Mouse (Mus musculus): Measurements from ENCODE around the gene Psip1.
"Not testable (repeated sequence)": the region's sequence is repeated elsewhere in the genome, so short reads cannot be mapped to it uniquely, and the experiment has no call there.

The Psip1 gene

DNA sequence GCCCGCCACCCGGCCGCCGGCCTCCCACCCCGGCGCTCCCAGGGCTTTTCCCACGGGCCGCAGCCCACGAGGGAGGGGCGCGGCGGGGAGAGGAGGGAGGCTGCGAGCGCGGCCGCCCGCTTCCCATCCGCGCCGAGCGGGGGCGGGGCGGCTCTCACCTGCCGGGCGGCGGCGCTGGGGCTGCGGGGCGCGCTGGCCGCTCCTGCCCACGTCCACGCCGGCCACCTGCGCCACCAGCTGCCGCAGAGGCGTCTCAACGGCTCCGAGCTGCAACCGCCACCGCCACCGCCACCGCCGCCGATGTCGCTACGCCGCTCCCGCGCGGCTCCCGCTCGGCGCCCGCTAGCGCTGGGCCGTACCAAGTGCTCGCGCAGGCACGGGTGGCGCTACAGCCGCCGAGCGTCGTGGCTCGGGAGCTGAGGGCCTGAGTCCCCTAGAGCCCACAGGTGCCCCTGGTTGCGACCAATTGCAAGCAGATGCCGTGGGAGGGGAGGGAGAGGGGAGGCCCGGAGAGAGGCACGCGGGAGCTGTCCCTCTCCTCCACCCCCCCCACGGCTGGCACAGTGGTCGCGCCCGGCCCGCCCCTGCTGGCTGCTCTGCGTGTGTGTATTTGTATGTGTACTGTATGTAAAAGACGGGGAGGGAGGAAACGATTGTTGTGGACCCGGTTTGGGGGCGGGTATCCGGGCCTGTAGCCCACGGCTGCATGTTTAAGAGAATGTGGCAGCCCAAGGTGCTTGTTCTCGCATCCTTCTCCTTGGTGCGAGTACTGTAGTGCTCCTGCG, at the start of gene Psip1:
Gene Psip1 (minus strand): TSS at position 343 of the 785 bp plus-strand sequence.
- DNase-seq (ENCODE audit: low read depth), result peak; percentile 86

DNA sequence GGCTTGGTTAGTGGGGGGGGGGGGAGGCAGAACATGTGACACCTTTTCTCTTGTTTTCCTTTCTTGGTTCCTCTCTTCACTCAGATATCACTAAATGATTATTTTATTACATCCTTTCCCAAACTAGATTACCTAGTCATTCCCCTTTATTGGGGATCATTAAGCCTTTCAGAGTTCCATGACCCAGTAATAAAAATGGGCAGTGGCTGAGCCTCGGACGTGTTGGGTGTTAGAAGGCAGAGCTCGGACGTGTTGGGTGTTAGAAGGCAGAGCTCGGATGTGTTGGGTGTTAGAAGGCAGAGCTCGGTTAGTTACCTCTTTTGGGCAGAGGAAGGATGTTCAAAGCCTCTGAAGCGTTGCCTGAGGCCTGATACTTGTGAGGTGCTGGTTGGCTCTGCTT, 47.8 kb upstream of the Psip1 start:
- no peak for DNase-seq (ENCODE audit: low read depth)

DNA sequence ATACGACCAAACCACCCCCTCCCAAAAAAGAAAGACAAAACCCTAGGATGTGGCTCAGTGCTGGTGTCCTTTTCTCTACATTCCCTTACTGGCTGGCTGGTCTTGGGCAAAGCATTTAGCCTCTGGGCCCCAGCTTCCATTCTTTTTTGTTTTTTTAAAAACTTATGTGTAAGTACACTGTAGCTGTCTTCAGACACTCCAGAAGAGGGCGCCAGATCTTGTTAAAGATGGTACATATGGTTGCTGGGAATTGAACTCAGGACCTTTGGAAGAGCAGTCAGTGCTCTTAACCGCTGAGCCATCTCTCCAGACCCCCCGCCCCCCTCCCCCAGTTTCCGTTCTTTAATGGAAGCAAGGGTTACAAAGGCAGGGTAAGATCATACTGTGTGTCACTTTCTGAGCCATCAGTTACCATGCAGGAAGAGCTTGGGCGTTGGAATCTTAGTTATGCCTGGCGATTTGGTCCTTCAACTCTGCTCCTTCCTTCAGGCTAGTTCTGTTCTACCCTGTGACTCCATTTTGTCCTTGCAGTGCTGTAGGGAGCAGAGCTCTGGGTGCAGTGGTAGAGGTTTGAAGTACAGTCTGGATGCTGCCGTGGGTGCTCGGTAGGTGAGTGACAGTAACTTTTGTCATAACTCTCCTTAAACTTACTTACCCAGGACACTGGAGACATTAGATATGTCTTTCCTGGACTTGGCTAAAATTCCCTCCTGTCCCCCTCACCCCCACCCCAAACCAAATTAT, 47.1 kb upstream of the Psip1 start:
- DNase-seq (ENCODE audit: low read depth), result peak; percentile 24

DNA sequence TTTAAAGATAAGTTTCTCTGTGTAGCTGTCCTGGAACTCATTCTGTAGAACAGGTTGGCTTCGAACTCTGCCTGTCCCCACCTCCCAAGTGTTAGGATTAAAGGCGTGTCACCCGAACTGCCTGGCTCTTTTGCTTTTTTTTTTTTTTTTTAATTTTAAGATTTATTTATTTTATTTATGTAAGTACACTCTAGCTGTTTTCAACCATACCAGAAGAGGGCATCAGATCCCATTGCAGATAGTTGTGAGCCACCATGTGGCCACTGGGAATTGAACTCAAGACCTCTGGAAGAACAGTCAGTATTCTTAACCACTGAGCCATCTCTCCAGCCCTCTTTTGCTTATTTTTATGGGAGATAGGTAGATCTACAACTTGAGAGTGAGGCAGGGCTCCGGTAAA, 43.8 kb upstream of the Psip1 start:
- DNase-seq (ENCODE audit: low read depth), result peak; percentile 58

DNA sequence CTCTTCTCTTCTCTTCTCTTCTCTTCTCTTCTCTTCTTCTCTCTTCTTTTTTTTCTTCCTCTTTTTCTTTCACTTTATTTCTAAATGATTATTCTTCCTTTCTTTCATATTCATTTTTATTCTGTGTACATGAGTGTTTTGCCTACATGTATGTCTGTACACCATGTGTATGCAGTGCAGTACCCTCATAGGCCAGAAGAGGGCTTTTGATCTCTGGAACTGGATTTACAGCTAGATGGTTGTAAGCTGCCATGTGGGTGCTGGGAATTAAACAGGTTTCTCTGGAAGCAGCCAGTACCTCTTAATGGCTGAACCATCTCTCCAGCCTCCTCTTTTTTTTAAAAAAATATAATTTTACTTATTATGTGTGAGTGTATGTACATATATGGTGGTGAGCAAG, 41.7 kb upstream of the Psip1 start:
- peak; percentile 76 for DNase-seq (ENCODE audit: low read depth)

DNA sequence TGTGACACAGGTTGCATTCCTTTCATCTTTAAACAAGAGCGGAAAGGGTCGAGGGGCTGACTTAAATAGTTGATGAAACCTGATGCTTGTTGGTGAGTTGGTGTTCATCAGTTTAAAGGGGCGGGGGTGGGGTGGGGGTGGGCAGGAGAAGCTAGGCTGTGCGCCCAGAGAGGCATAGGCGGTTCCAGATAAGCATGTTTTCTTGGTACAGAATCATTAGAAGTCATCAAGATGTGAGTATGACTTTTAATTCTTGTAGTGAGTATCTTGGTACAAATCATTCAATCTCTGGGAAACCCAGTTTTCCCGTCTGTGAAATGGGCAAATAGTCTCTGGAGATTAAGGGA, 40.7 kb upstream of the Psip1 start:
- DNase-seq (ENCODE audit: low read depth), result no peak

DNA sequence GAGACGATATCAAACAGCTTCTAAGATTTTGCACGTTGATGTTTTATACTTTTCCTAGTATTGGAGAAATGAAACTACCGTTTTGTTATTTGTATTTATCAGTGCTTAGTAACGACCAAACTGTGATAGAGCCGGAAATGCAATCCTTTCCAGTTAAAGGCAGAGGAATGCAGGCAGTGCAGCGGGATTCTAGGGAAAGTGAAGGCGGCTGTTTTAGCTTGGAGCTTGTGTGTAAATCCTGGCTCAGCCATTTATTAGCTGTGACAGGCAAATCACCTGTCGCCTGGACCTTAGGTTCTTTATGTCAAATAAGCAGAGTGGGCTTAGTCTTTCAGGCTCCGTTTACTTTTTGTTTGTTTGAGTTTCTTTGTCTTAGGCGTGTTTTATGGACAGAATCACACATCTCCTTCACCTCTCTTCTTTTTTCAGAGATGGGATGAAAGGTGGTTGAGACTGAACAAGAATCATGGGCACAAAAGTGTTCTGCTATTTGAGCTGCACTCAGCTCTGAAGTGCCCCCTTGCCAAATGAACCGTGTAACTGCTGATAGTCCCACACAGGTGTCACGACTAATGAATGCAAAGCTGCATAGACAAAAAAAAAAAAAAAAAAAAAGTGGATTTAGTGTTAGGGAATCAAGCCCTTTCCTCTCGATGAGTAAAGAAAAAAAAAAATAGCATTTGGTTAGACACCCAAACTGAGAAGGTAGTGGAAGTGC, 40.2 kb upstream of the Psip1 start:
- no peak for DNase-seq (ENCODE audit: low read depth)

DNA sequence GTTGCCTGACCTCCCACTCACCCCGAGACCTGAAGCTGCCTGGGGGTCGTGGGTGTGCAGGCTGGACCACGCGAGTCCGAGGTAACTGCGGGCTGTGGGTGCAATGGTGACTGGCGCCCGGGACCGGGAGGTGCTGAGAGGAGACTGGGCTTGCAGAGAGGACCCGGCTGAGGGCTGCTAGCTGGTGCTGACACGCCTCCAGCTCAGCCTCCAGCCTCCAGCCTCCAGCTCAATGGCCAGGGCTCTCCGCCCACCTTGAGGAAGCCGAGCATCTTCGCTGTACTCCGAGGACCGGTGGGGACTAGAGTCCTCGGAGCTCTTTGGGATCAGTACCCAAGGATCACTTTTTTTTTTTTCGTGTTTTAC, 39.4 kb upstream of the Psip1 start:
- peak; percentile 82 for DNase-seq (ENCODE audit: low read depth)

DNA sequence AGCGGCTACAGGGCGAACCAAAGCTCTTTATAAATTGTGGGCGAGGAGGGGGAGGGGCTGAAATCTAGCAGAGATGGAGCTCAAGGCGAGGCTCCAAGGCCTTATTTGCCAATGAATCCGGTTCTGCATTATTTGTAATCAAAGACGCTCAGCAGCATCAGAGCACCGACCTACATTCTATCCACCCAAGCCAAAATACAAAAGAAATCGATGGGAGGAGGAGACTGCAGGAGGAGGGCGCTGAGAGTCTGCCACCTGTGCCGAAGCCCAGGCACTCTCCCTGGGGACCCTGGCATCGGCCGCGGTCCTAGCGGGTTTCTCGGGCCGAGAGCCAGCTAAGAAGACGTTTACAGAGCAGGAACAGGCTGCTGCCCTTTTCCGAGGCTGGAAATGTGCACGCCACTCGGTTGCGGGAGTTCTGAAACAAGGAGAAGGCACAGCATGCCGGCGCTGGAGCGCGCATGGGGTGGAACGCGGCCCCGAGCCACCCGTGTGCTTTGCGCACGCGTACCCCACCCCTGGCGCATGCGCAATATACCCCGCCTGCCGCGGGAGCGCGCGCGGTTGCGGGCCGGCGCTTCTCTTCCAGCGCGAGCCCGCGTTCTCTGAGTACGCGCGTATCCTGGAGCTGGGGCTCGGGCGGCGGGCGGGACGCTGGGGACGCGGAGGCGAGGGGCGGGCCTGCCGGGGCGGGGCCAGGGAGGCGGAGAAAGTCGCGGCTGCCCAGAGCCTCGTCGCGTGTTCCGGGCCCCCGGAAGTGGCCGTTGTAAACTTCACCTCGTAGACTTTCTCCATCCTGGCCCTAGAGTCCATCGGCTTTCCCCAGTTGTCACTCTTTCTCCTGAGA, 38.8 kb upstream of the Psip1 start, which contains the start of gene Ccdc171:
Gene Ccdc171 (plus strand): TSS at position 703 of the 847 bp plus-strand sequence.
- peak; percentile 92 for DNase-seq (ENCODE audit: low read depth)

DNA sequence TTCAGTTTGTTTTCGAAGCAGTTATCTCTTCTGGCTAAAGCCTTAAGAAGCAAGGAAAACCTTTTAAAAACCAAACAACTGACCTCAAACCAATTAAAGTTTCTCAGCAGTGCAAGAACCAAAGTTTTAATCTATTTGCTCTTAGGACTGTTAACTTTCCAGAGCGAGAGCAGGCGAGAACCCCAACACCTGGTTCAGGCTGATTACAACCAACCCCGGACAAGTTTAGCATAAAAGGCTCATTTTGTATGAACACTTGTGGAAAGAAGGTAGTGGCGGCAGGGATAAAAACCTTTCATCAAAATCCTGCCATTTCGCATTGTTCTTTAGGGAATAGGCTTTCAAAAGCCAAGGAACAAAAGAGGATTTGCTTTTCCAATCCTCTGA, 38.2 kb upstream of the Psip1 start:
- DNase-seq (ENCODE audit: low read depth), result no peak

DNA sequence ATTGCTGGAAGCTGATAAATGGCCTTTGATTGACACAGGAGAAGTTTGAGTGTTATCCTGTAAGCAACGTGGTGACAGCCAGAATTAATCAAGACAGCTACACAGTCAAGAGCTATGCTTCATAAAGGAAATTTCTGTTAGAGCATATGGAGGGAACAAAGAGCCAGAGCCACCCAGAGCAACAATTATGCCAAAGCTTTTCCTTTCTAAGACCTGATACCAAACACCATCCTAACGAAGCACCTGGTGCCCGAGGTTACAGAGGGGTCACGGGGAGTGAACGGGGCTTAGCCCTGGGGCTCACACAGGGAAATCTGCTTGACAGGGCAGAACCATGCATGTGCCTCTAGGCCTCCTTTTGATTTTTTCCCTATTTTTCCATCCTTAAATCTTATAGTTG, 35.8 kb upstream of the Psip1 start:
- DNase-seq (ENCODE audit: low read depth), result no peak

DNA sequence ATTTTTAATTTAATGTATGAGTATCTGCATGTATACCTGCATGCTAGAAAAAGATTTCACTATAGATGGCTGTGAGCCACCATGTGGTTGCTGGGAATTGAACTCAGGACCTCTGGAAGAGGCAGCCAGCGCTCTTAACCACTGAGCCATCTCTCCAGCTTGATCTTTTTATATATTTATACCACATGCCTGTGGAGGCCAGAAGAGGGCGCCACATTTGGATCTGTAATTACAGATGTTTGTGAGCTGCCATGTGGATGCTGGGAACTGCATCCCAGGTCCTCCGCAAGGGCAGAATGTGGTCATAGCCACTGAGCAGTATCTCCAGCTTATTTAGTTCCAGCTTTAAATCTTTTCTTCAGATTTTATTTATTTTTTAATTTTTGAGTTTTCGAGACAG, 34.0 kb upstream of the Psip1 start:
- peak; percentile 51 for DNase-seq (ENCODE audit: low read depth)

DNA sequence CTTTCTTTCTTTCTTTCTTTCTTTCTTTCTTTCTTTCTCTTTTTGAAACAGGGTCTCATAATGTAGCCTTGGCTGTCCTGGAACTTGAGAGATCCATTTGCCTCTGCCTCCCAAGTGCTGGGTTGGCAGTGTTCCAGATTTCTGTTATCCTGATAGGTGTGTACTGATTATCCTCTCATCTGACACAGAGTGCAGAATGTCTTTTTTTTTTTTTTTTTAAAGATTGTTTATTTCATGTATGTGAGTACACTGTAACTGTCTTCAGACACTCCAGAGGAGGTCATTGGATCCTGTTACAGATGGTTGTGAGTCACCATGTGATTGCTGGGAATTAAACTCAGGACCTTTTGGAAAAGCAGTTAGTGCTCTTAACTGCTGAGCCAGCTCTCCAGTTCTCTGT, 33.5 kb upstream of the Psip1 start:
- no peak for DNase-seq (ENCODE audit: low read depth)

DNA sequence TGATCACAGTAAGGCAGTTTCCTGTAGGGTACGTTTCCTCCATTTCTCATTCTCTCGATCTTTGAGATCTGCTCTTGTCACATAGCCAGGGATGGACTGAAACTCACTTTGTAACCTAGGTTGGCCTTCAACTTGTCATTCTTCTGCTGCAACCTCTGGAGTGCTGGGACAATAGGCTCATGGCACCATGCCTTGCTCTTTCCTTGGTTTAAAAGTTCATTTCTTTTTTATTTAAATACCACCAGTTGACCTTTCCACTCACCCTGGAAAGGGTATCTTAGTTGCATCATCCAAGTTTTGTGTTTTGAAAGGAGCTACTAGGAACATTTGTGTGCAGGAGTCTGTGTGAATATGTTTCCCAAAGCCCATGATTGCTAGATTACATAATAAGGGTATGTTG, 32.9 kb upstream of the Psip1 start:
- DNase-seq (ENCODE audit: low read depth), result no peak

DNA sequence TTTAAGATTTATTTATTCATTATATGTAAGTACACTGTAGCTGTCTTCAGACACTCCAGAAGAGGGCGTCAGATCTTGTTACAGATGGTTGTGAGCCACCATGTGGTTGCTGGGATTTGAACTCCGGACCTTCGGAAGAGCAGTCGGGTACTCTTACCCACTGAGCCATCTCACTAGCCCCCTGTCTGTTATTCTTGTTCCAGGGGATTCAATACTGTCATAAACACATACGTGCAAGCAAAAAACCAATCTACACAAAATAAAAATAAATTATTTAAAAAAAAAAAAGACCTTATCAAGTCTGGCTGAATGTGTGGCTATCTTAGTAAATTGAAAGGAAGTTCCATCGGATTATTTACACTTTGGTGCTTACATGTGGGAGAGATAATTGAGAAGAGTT, 29.9 kb upstream of the Psip1 start:
- DNase-seq (ENCODE audit: low read depth), result not testable (repeated sequence)

DNA sequence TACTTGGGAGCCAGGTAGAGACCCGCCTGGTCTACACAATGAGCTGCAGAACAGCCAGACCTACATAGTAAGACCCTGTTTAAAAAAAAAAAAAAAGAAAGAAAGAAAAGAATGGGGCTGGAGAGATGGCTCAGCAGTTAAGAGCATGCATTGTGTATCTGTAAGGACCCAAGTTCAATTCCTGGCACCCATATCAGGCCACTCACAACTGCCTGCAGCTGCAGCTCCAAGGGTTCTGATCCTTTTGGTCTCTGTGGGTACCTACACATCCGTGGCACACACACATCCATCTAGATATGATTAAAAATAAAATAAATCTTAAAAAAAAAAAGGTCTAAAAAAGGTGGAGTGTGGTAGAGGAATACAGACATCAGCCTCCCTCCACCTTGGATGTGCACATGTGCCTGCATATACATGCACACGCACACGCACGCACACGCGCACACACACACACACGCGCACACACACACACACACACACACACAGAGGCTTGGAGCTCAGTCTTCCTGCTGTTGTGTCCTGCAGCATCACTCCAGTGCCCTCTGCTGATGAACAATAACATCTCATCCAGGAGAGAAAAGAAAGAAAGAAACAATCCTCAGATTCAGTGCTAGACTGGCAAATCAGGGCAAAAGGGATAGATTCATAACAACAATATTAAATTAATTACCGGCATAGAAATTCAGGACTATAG, 28.9 kb upstream of the Psip1 start:
- peak; percentile 58 for DNase-seq (ENCODE audit: low read depth)

DNA sequence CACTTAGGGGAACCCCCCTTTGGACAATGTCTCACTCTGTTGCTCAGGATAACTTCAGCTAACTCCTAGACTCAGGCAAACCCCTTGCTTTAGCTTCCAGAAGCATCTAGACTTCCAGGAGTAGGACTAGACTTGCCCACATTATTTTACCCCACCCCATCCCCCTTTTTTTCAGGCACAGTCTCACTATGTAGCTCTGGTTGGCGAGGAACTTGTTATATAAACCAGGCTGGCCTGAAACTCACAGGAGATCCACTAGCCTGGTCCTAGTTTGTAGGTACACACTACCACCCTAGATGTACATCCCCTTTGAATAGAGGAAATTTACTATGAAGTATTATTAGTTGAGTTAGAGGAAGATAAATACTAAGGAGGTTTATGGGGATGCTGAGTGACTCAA, 27.9 kb upstream of the Psip1 start:
- no peak for DNase-seq (ENCODE audit: low read depth)

DNA sequence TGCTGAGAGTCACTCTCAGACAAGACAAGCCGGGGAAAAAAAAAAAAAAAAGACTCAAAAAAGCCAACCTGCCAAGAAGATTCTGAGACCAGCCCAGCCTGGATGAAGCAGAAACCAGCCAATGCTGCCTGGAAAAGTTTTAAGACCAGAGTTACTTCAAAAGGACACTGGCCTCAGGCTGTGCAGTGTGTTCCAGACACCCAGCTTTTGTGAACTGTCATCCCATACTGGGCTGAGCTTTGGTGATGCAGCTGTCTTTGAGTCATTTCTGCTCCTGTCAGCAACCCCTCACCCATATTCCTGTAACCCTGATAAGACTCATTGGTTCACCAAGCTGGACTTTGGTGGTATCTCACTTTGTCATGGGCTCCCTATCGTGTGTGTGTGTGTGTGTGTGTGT, 26.4 kb upstream of the Psip1 start:
- no peak for DNase-seq (ENCODE audit: low read depth)

DNA sequence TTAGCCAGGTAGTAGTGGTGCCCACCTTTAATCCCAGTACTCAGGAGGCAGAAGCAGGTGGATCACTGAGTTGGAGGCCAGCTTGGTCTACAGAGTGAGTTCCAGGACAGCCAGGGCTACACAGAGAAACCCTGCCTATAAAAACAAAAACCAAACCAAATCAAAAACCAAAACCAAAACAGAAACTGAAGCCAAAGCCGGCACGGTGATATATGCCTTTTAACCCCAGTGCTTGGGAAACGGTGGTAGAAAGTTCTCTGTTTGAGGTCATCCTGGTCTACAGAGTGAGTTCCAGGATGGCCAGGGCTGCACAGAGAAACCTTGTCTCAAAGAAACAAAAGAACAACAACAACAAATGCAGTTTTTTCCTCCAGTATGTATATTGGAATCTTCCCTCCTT, 26.0 kb upstream of the Psip1 start:
- DNase-seq (ENCODE audit: low read depth), result no peak

DNA sequence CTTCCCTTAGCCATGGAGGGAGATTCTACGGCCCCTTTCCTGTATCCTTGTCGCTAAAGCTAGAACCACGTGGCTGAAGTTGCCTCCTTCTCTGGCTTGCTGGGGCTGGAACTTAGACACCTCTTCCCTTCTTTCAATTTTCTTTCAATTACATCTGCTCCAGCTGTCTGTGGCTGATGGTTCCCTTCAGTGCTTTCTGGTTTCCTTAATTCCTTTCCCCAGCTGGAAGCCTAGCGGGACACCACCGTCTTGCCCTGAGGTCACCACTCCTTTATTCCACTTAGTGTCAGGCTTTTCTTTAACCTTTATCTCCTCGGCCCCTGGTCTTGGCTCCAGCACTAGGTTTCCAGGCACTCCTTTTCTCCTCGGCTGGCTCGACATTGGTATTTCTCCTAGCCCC, 24.8 kb upstream of the Psip1 start:
- no peak for DNase-seq (ENCODE audit: low read depth)

DNA sequence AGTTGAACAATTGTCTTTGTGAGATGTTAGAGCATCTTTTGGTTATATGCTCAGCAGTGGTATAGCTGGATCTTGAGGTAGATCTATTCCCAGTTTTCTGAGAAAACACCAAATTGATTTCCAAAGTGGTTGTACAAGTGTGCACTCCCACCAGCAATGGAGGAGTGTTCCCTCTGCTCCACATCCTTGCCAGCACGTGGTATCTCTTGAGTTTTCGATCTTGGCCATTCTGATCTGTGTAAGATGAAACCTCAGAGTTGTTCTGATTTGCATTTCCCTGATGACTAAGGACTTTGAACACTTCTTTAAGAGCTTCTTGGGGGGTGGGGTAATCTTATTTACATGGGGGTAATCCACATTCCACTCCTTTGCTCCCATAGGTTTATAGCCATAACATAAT, 23.3 kb upstream of the Psip1 start:
- DNase-seq (ENCODE audit: low read depth), result no peak

DNA sequence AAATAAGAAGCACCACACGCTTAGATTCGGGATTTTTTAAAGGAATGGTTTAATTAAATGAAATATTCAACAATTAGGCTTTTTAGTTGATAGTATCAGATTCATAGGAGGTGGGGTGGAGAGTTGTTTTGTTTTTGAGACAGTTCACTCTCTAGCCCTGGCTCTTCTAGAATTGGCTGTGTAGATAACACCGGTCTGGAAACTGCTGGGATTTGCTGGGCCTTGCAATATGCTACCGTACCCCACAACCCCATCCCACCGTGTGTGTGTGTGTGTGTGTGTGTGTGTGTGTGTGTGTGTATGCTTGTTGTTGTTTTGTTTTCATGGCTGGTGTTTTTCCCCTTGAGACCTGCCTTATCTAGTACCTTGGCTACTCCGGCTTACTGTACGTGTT, 14.8 kb upstream of the Psip1 start:
- DNase-seq (ENCODE audit: low read depth), result no peak

All from 416B (cell line).